Mouse (Mus musculus) CH12.LX (cell line): ENCODE results near the gene Zbtb34.

Experiments
- CTCF ChIP-seq, 2 experiments: IDR thresholded peaks in 1 of 2; conservative IDR thresholded peaks in 1 of 2; 2 replicates each; pipeline ENCODE4 v1.5.1; 2011 to 2012; ENCODE audit warnings: low read depth in 2 of 2, low read length in 2 of 2, improper control_type of control experiment in 1 of 2, inconsistent platforms in 1 of 2, mild to moderate bottlenecking in 1 of 2, moderate library complexity in 1 of 2
- EP300 ChIP-seq: IDR thresholded peaks from 2 replicates; pipeline ENCODE4 v1.6.1; 2011; ENCODE audit warnings: low read length, improper control_type of control experiment
- GABPA ChIP-seq: IDR thresholded peaks from 2 replicates; pipeline ENCODE4 v1.6.1; 2012; ENCODE audit warnings: low read depth, low read length, improper control_type of control experiment, inconsistent platforms; ENCODE audit not compliant: insufficient replicate concordance
- JUN ChIP-seq: IDR thresholded peaks from 2 replicates; pipeline ENCODE4 v1.6.1; 2011; ENCODE audit warnings: low read depth, mild to moderate bottlenecking, low read length, improper control_type of control experiment, moderate library complexity; ENCODE audit not compliant: insufficient read depth
- MAFK ChIP-seq: IDR thresholded peaks from 2 replicates; pipeline ENCODE4 v1.6.1; 2011; ENCODE audit warnings: low read length, improper control_type of control experiment; ENCODE audit not compliant: insufficient replicate concordance
- MXI1 ChIP-seq: IDR thresholded peaks from 2 replicates; pipeline ENCODE4 v1.6.1; 2011; ENCODE audit warnings: mild to moderate bottlenecking, low read depth, low read length, improper control_type of control experiment
- NRF1 ChIP-seq: IDR thresholded peaks from 2 replicates; pipeline ENCODE4 v1.6.1; 2014; ENCODE audit warnings: low read depth, mild to moderate bottlenecking, inconsistent platforms, low read length, improper control_type of control experiment, moderate library complexity
- POLR2A ChIP-seq: IDR thresholded peaks from 2 replicates; pipeline ENCODE4 v1.6.1; 2011; ENCODE audit warnings: low read depth, mild to moderate bottlenecking, improper control_type of control experiment, low read length
- SMC3 ChIP-seq: IDR thresholded peaks from 2 replicates; pipeline ENCODE4 v1.6.1; 2011; ENCODE audit warnings: low read depth, low read length, improper control_type of control experiment
- ZC3H11A ChIP-seq: IDR thresholded peaks from 2 replicates; pipeline ENCODE4 v1.6.1; 2012; ENCODE audit warnings: low read depth, mild to moderate bottlenecking, inconsistent platforms, low read length, improper control_type of control experiment

GRCm38 (mm10) chr2:33369453-33369852 lies 61.7 kb downstream of the Zbtb34 start:
- no peak for TF ChIP-seq EP300
- TF ChIP-seq NRF1: no peak
- no peak for TF ChIP-seq CTCF (conservative IDR thresholded peaks at IDR 0.05 in 1 of 2, IDR thresholded peaks at IDR 0.05 in 1 of 2; ENCODE audit: low read depth in 2 of 2, low read length in 2 of 2)
- no peak for TF ChIP-seq POLR2A
- TF ChIP-seq ZC3H11A: no peak
- TF ChIP-seq MXI1: no peak
- TF ChIP-seq MAFK: no peak
- no peak for TF ChIP-seq GABPA
- TF ChIP-seq SMC3: no peak
- no peak for TF ChIP-seq JUN
